Mouse (Mus musculus) intestine, embryonic 14.5 days (tissue): ENCODE results near the gene Stx6. TPM values are rescaled to one million over a fixed set of nuclear protein-coding genes. Genes with fewer than 3 reads are reported as not detected.
A peak's percentile ranks its signal among the peaks of the same experiment; 100 is the strongest.

Experiments
- ATAC-seq: fragments of 200-750 bp; cut with Nextera tagmentation; replicated peaks from 2 replicates; pipeline ENCODE4 v1.8.0; 2017; ENCODE audit warnings: low read depth, moderate number of reproducible peaks, moderate TSS enrichment, moderate library complexity; ENCODE audit not compliant: low FRiP score, low TSS enrichment
- DNase-seq: peaks from one replicate; pipeline ENCODE4 v3.0.0-alpha.2; 2018; ENCODE audit warnings: low spot score
- H3K27ac ChIP-seq: fragments of 300-500 bp; sonication (generic); 2 replicates; pipeline ENCODE4 v1.5.1; 2014; ENCODE audit warnings: low read depth, mild to moderate bottlenecking, control low read depth
- H3K27me3 ChIP-seq: fragments of 300-500 bp; sonication (generic); replicated peaks from 2 replicates; pipeline ENCODE4 v1.6.1; 2014; ENCODE audit warnings: low read length, control low read depth; ENCODE audit not compliant: control insufficient read depth, insufficient read depth
- H3K36me3 ChIP-seq: fragments of 300-500 bp; sonication (generic); 2 replicates; pipeline ENCODE4 v1.6.1; 2014; ENCODE audit warnings: low read length, control low read depth; ENCODE audit not compliant: control insufficient read depth, insufficient read depth
- H3K4me1 ChIP-seq: fragments of 300-500 bp; sonication (generic); replicated peaks from 2 replicates; pipeline ENCODE4 v1.6.1; 2014; ENCODE audit warnings: low read length, control low read depth, mixed read lengths; ENCODE audit not compliant: control insufficient read depth, insufficient read depth
- H3K4me2 ChIP-seq: fragments of 300-500 bp; sonication (generic); 2 replicates; pipeline ENCODE4 v1.6.1; 2014; ENCODE audit warnings: low read length
- H3K4me3 ChIP-seq: fragments of 300-500 bp; sonication (generic); 2 replicates; pipeline ENCODE4 v1.5.1; 2014; ENCODE audit warnings: low read depth, low read length, control low read depth, mixed read lengths
- H3K9ac ChIP-seq: fragments of 300-500 bp; sonication (generic); 2 replicates; pipeline ENCODE4 v1.6.1; 2014; ENCODE audit warnings: mild to moderate bottlenecking, low read length
- H3K9me3 ChIP-seq: fragments of 300-500 bp; sonication (generic); 2 replicates; pipeline ENCODE4 v1.6.1; 2016; ENCODE audit warnings: low read length, control low read depth; ENCODE audit not compliant: control insufficient read depth
- WGBS: fragments of 180-500 bp; shearing (Covaris S2); extraction: QIAGEN DNeasy Blood & Tissue Kit; methylation state at CpG from one replicate; pipeline ENCODE4 v1.1.7; 2014; 5-methylcytosine and 5-hydroxymethylcytosine counted together
- polyA plus RNA-seq: library from polyadenylated mRNA; unstranded; fragments of >200 nt; fragmentation: Nextera tagmentation; extraction: Ambion mirVana; gene quantifications from 2 replicates; pipeline ENCODE4 v1.2.1, GENCODE M21; 2014

Stx6 gene
- polyA plus RNA-seq, 1 experiment from 2014 or later, result 69.4 TPM

DNA sequence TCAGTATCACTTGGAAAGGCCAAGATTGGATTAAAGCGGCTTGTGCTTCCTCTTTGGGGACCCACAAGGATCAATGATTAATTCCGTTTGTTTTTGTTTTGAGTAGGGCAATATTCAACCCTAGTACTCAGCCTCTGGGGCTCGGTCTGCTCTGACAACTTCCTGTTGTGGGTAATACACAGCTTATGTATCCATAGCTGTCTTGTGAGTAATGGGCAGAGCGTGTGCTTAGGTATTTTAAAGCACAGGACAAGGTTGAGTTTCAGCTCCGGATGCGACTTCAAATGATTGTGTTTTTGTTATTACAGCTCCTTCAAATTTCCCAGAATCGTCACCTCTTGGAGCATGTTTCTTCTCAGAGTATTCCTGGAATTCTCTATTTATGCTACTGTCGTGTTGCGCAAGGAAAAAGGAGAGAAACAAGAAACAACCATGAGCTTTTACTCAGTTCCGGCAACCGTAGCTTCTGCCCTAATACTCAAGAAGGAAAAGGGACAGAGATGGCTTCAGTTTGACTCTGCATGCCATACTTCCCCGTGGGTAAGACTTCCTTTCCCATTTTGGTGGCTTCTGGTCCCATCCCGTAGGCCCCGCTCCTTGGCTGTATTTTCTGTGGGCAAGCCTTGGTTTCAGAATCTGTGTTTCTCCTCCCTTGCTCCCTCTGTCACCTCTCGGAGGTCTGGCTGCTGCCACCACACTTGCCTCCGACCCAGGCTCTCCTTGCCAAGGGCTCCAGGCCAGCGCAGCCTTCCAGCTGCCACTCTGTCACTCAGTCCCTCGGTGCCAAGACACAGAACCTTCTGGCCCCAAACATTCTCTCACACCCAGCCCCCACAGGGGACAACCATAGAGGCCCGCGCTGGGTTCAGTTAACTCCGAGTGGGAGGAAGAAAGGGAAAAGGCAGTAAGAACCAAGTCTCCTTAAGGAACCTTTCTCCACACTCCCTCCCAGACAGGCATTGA, 36.3 kb upstream of the Stx6 start:
- Histone ChIP-seq H3K9me3 (no peaks in the 10 kb centered on the region), H3K9ac (no peak overlapping the region), H3K27me3 (no peaks in the 10 kb centered on the region), H3K4me3 (no peak overlapping the region), H3K36me3 (no peaks in the 10 kb centered on the region), H3K4me2 (no peak overlapping the region), H3K4me1 (no peaks in the 10 kb centered on the region), H3K27ac (no peak overlapping the region)
- 73% methylated on average over 21 of the region's 21 CpGs for WGBS
- DNase-seq, result no peak
- ATAC-seq, result no peak

DNA sequence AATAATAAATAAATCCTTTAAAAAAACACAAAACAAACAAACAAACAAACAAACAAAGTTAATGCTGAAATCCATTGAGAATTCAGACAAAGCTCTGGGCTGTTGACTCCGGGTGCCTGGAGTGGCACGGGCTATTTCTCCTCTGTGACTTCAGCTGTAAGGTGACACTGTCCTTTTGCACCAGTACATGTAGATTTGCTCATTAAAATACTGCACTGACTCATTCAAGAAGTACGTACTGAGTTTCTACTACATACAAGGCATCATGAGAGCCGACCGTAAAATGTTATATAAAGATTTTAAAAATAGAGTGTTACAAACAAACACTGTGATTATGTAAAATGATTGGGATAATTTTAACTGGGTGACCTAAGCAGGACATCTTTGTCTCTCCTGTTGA, 34.1 kb upstream of the Stx6 start:
- Histone ChIP-seq H3K4me3 (no peak overlapping the region), H3K36me3 (no peaks in the 10 kb centered on the region), H3K27ac (no peak overlapping the region), H3K27me3 (no peaks in the 10 kb centered on the region), H3K9me3 (no peaks in the 10 kb centered on the region), H3K4me2 (no peak overlapping the region), H3K4me1 (no peaks in the 10 kb centered on the region), H3K9ac (no peak overlapping the region)
- DNase-seq, result no peak
- 93% methylated on average over 5 of the region's 5 CpGs for WGBS
- no peak for ATAC-seq

DNA sequence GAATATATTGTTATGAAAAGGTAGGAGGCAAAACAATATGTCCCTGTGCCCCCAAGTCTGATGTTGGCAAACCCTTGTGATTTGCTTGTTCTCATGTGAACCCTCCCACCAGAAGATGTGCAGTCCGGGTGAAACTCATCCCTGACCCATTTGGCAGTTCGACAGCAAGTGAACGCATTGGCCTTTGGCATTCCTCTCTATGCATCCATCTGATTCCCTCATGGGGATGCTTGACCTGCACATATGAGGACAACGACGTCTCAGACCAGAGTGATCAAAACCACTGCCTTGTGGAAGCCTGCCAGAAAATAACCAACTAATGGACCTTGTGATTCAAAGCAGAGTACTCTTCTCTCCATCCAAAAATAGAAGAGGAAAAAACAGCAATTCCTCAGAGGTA, 31.8 kb upstream of the Stx6 start:
- H3K4me2 ChIP-seq, result no peak overlapping the region
- 74% methylated on average over 5 of the region's 5 CpGs for WGBS
- no peaks in the 10 kb centered on the region for H3K36me3 ChIP-seq
- H3K27ac ChIP-seq, result no peak overlapping the region
- H3K4me1 ChIP-seq, result no peaks in the 10 kb centered on the region
- H3K9ac ChIP-seq, result no peak overlapping the region
- H3K4me3 ChIP-seq, result no peak overlapping the region
- DNase-seq (no peak), ATAC-seq (no peak)
- H3K9me3 ChIP-seq, result no peaks in the 10 kb centered on the region
- no peaks in the 10 kb centered on the region for H3K27me3 ChIP-seq

DNA sequence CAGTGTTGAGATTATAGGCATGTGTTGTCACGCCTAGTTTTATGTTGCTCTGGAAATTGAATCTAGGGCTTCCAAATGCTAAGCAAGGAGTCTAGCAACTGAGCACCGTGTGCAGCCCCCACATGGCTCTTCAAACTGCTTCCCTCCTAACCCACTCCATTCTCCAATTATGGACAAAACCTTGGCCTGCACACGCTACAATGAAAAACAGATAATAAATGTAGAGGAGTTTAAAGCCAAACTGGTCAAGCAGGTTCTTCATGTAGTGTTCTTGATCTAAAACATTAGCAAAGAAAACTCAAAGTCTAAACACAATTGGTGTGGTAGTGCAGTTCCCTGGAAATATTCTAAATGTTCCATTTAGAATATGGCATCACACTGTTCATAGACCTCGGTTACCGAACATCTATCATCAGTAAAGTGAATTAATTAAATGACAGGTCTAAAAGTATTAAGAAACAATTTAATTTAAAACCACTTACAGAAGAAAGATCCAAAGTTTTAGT, 31.0 kb upstream of the Stx6 start:
- ATAC-seq (no peak), DNase-seq (no peak)
- WGBS, result 80% methylated on average over 5 of the region's 5 CpGs
- H3K4me1 ChIP-seq, result no peaks in the 10 kb centered on the region
- no peak overlapping the region for H3K4me3 ChIP-seq
- no peak overlapping the region for H3K9ac ChIP-seq
- no peaks in the 10 kb centered on the region for H3K27me3 ChIP-seq
- H3K4me2 ChIP-seq, result no peak overlapping the region
- no peaks in the 10 kb centered on the region for H3K9me3 ChIP-seq
- H3K36me3 ChIP-seq, result no peaks in the 10 kb centered on the region
- no peak overlapping the region for H3K27ac ChIP-seq

DNA sequence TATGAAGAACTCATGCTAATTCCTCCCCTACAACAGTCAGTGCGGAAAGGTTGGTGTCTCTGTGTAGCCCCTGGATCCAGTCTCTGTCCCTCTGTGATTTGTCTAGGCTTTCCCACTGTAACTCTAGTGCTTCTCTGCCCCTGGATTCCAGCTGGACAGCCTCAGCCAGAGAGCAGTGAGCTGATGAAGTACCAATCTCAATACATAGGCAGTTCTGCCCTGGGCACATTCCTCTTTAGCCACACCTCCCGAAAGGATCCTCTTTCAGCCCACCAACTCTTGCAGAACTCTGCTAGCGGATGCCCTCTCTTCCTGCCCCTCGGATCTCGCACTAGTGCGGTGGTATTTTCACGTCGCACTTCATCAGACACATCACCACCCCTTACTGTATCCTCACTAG, 23.6 kb upstream of the Stx6 start:
- Histone ChIP-seq H3K36me3 (no peaks in the 10 kb centered on the region), H3K9ac (no peak overlapping the region), H3K4me3 (no peak overlapping the region), H3K9me3 (no peaks in the 10 kb centered on the region), H3K4me2 (no peak overlapping the region), H3K27ac (no peak overlapping the region), H3K4me1 (peaks cover 4% of the 10 kb centered on the region; the same call in 1 of the 2 replicates), H3K27me3 (no peaks in the 10 kb centered on the region)
- DNase-seq (no peak), ATAC-seq (no peak)
- WGBS, result 32% methylated on average over 8 of the region's 8 CpGs

DNA sequence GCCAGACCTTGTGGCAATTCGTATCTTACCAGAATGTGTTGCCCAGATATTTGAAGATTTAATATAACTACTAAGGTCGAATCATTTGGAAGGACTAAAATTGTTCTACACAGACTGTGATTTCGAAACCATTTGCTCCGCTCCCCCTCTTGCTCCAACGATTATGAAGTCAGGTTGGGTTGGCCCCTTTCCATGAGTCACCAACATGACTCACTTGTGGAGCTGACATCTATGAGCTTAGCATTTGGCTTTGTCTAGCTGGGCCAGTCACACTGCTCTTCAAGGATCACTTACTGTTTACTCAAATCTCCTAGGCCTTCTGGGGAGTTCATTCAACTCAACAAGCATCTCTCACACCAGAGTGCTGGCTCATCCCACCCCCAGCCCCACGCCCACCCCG, 19.7 kb upstream of the Stx6 start:
- DNase-seq (no peak), ATAC-seq (no peak)
- H3K27ac ChIP-seq, result no peak overlapping the region

DNA sequence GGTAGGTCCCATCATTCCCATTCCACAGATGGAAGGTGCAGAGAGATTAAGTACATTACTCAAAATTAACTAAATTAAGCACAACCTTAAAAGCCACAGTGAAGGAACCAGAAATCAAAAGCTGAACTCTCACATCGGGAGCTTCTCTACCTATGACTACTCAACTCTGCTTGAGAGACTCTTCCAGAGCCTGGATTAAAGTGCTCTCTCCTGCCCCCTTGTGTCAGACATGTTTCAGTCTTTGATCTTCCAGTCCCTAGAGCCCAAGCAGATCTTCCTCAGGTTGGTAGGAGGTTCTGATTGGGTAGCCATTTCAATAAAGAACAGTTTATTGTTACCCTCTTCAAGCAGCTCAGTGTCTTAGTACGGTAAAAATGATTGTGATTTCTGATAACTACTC, 18.4 kb upstream of the Stx6 start:
- Histone ChIP-seq H3K36me3 (no peaks in the 10 kb centered on the region), H3K27ac (no peak overlapping the region), H3K4me1 (peaks cover 1% of the 10 kb centered on the region; the same call in 1 of the 2 replicates), H3K4me3 (no peak overlapping the region), H3K27me3 (no peaks in the 10 kb centered on the region), H3K9me3 (no peaks in the 10 kb centered on the region), H3K9ac (no peak overlapping the region), H3K4me2 (no peak overlapping the region)
- DNase-seq (no peak), ATAC-seq (no peak)
- WGBS, result 76% methylated on average over 2 of the region's 2 CpGs

More for the DNA sequence above, 19.7 kb upstream of the Stx6 start:
- no peak overlapping the region for H3K4me3 ChIP-seq
- peaks cover 4% of the 10 kb centered on the region; the same call in 1 of the 2 replicates for H3K4me1 ChIP-seq
- H3K27me3 ChIP-seq, result no peaks in the 10 kb centered on the region
- H3K36me3 ChIP-seq, result no peaks in the 10 kb centered on the region
- no peak overlapping the region for H3K4me2 ChIP-seq
- WGBS, result 86% methylated on average over 7 of the region's 7 CpGs
- H3K9ac ChIP-seq, result no peak overlapping the region
- H3K9me3 ChIP-seq, result no peaks in the 10 kb centered on the region

DNA sequence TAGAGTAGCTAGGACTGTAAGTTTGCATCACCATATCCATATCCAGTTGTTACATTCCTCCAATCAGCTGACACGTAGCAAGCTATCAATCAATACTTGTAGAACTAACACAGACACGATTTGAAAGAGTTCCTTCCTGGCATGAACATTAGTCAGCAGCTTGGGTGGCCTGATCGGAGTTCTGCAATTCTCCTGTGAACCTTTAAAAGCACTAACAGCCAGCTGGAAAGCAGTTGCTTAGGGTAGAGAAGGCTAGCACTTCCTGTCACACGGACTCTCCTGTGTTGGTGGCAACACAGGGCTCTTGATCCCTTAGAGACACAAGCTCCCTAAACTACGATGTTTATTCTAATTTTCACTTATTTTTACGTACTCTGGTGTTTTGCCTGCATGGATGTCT, 12.9 kb upstream of the Stx6 start:
- Histone ChIP-seq H3K9me3 (no peaks in the 10 kb centered on the region), H3K36me3 (no peaks in the 10 kb centered on the region), H3K27ac (peak overlapping the region; percentile 52), H3K9ac (no peak overlapping the region), H3K4me2 (peak overlapping the region; percentile 53), H3K27me3 (no peaks in the 10 kb centered on the region), H3K4me3 (peak overlapping the region; percentile 39), H3K4me1 (0 out of 2 replicates have a peak, but pooled peaks cover 2% of the 10 kb centered on the region)
- ATAC-seq, result no peak; the same call in 1 of the 2 replicates
- 26% methylated on average over 6 of the region's 6 CpGs for WGBS
- no peak for DNase-seq
